Mouse (Mus musculus) cerebellum, adult 2 months (tissue): ENCODE measurements around the gene Slit2.

Source experiments
- CTCF ChIP-seq: fragments of 200-500 bp; IDR thresholded peaks from 2 replicates; pipeline ENCODE4 v1.5.1; 2011; ENCODE audit warnings: low read depth, mild to moderate bottlenecking, control low read depth, low read length, moderate library complexity, borderline replicate concordance; ENCODE audit not compliant: insufficient read depth
- POLR2A ChIP-seq: fragments of 200-500 bp; IDR thresholded peaks from 2 replicates; pipeline ENCODE4 v1.6.1; 2011; ENCODE audit warnings: low read length, control low read depth, borderline replicate concordance; ENCODE audit not compliant: insufficient read depth

- TF ChIP-seq CTCF (no peak), POLR2A (no peak)
These were observed 294.6 kb downstream of the Slit2 start for GRCm38 (mm10) chr5:48277561-48277960.
